Mouse (Mus musculus): ENCODE results near the gene L3mbtl3.

GRCm38 (mm10) chr10:26373951-26374435, 1.8 kb downstream of the L3mbtl3 start:
- TF ChIP-seq POLR2A (IDR thresholded peaks at IDR 0.05; ENCODE audit: insufficient read depth, low read depth, low read length) (no peak), CTCF (IDR thresholded peaks at IDR 0.05; ENCODE audit: insufficient read depth, low read depth, low read length) (no peak)
